Mouse (Mus musculus): ENCODE measurements around the gene Sdk1. TPM values are rescaled to one million over a fixed set of nuclear protein-coding genes. Genes with fewer than 3 reads are reported as not detected.

Gene Sdk1
- total and polyA plus RNA-seq, 3 experiments, result 0.04 to 0.87 TPM; not detected in 1

DNA sequence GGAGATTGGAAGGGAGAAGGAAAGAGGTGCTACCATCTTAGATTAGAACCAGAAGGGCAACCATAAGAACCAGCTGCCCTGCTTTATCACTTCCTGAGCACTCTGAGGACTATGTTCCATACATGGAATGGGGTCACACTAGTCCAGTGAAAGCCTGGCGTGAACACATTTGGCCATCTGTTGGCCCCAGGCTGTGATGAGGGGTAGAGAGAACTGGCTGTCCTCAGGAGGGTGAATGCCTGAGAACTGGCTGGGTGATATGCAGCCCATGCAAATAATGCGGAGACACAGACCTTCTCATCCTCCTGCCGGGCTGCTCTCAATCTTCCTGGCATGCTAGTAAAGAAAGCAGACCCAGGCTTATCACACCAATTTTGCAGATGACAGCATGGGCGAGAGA lies 384.1 kb downstream of the Sdk1 start:
- H3K9me3 ChIP-seq (replicated peaks; ENCODE audit: low read length), result no peaks in the 10 kb centered on the region
- H3K9ac ChIP-seq (ENCODE audit: insufficient read depth, low read depth), result no peak overlapping the region
- no peak overlapping the region for H3K4me2 ChIP-seq (ENCODE audit: insufficient read depth, low read depth, poor library complexity, severe bottlenecking)
- no peak overlapping the region for H3K27ac ChIP-seq (ENCODE audit: insufficient read depth, low read depth)
- H3K4me3 ChIP-seq (replicated peaks in 1 of 3; ENCODE audit: low read depth in 2 of 3, low read length in 2 of 3, poor library complexity in 1 of 3), result no peak overlapping the region
- DNase-seq (ENCODE audit: extremely low read depth), result no peak
- no peaks in the 10 kb centered on the region for H3K4me1 ChIP-seq (ENCODE audit: control insufficient read depth in 1 of 2, insufficient read depth in 2 of 2)
- TF ChIP-seq MEF2A (IDR thresholded peaks at IDR 0.05; ENCODE audit: borderline replicate concordance, low read depth, low read length) (no peak), SMC3 (IDR thresholded peaks at IDR 0.05; ENCODE audit: low read depth, low read length) (no peak), GABPA (IDR thresholded peaks at IDR 0.05; ENCODE audit: insufficient replicate concordance, low read depth, low read length) (no peak), TBP (conservative IDR thresholded peaks at IDR 0.05; ENCODE audit: low read depth, low read length) (no peak), MAX (IDR thresholded peaks at IDR 0.05; ENCODE audit: low read length) (no peak), ETS1 (conservative IDR thresholded peaks at IDR 0.05; ENCODE audit: low read depth, low read length) (no peak), ZKSCAN1 (IDR thresholded peaks at IDR 0.05; ENCODE audit: borderline replicate concordance, low read depth, low read length) (no peak), TCF12 (IDR thresholded peaks at IDR 0.05; ENCODE audit: low read depth, low read length) (no peak), ZC3H11A (IDR thresholded peaks at IDR 0.05; ENCODE audit: low read depth, low read length) (no peak), MAZ (IDR thresholded peaks at IDR 0.05; ENCODE audit: low read depth, low read length) (no peak), CHD2 (IDR thresholded peaks at IDR 0.05; ENCODE audit: low read length) (no peak), USF1 (IDR thresholded peaks at IDR 0.05; ENCODE audit: low read depth, low read length) (no peak)
- H3K36me3 ChIP-seq (replicated peaks in 1 of 2; ENCODE audit: control insufficient read depth in 1 of 2, insufficient read depth in 1 of 2, low read length in 1 of 2), result no peaks in the 10 kb centered on the region
- no peaks in the 10 kb centered on the region for H3K79me2 ChIP-seq (replicated peaks; ENCODE audit: control insufficient read depth, extremely low read depth, insufficient read depth, poor library complexity, severe bottlenecking)
- H3K27me3 ChIP-seq (replicated peaks), result no peaks in the 10 kb centered on the region
- dilution Hi-C loops (cut with MboI; ENCODE audit: extremely low pct_ligation_motif_present, extremely low pct_unique_long_range_greater_than_20kb, low sequenced_read_pairs) (no loop called here), in situ Hi-C loops (cut with MboI; ENCODE audit: low pct_ligation_motif_present, low pct_unique_long_range_greater_than_20kb, low sequenced_read_pairs) (no loop called here)

DNA sequence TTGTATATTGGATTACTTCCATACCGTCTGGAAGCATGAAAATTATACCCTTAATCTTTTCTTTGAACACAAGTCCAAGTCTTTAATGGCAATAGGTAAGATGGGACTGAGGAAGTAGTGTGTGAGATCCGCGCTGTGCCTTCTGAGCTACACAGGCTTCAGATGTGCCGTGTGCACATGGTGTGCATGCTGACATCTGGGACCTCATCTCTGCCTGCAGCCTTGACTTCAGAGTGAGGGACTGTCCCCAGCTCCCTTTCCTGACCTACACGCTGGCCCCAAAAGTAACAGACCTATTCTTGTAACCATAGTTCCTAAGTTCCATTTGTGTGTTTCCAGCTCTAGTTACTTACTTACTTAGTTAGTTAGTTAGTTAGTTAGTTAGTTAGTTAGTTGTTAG lies 390.4 kb downstream of the Sdk1 start:
- H3K36me3 ChIP-seq (replicated peaks in 1 of 2; ENCODE audit: control insufficient read depth in 1 of 2, insufficient read depth in 1 of 2, low read length in 1 of 2), result no peaks in the 10 kb centered on the region
- H3K9me3 ChIP-seq (replicated peaks; ENCODE audit: low read length), result no peaks in the 10 kb centered on the region
- in situ Hi-C loops (cut with MboI; ENCODE audit: low pct_ligation_motif_present, low pct_unique_long_range_greater_than_20kb, low sequenced_read_pairs), result no loop called here
- TF ChIP-seq ZKSCAN1 (IDR thresholded peaks at IDR 0.05; ENCODE audit: borderline replicate concordance, low read depth, low read length), result no peak
- TF ChIP-seq RAD21 (IDR thresholded peaks at IDR 0.05; ENCODE audit: low read depth, low read length), result no peak
- DNase-seq (ENCODE audit: extremely low read depth), result peak; percentile 63
- no peak overlapping the region for H3K9ac ChIP-seq (ENCODE audit: insufficient read depth, low read depth)
- H3K4me3 ChIP-seq (replicated peaks in 1 of 3; ENCODE audit: low read depth in 2 of 3, low read length in 2 of 3, poor library complexity in 1 of 3), result no peak overlapping the region
- peaks cover 0 to 21% of the 10 kb centered on the region in 2 experiments; a peak in 2 of 4 replicates for H3K4me1 ChIP-seq (ENCODE audit: control insufficient read depth in 1 of 2, insufficient read depth in 2 of 2)
- H3K27ac ChIP-seq (ENCODE audit: insufficient read depth, low read depth), result no peak overlapping the region
- H3K27me3 ChIP-seq (replicated peaks), result no peaks in the 10 kb centered on the region
- no peaks in the 10 kb centered on the region for H3K79me2 ChIP-seq (replicated peaks; ENCODE audit: control insufficient read depth, extremely low read depth, insufficient read depth, poor library complexity, severe bottlenecking)
- H3K4me2 ChIP-seq (ENCODE audit: insufficient read depth, low read depth, poor library complexity, severe bottlenecking), result no peak overlapping the region
- dilution Hi-C loops (cut with MboI; ENCODE audit: extremely low pct_ligation_motif_present, extremely low pct_unique_long_range_greater_than_20kb, low sequenced_read_pairs), result no loop called here

DNA sequence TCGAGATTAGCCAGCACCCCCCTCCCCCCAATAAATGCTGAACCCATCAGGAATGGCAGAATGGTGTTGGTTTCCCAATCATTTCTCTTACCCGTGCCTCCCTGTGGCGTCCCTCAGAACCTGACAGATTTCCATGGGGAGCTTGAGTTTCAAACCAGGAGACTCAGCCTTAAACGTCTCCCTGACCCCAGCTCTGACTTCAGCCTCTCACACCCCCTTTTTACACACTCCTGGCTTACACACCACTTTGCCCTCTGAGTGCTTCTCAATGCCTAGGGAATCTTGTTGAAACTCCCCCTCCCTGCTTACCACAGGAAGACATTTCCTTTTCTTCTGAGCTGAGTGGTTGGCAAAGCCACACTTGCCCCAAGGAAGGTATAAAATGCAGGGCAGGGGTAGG lies 392.0 kb downstream of the Sdk1 start:
- TF ChIP-seq TCF12 (IDR thresholded peaks at IDR 0.05; ENCODE audit: low read depth, low read length), result no peak
- no peak for TF ChIP-seq MAZ (IDR thresholded peaks at IDR 0.05; ENCODE audit: low read depth, low read length)
- no peak for TF ChIP-seq USF2 (conservative IDR thresholded peaks at IDR 0.05; ENCODE audit: low read depth, low read length)
- no peak for TF ChIP-seq ETS1 (conservative IDR thresholded peaks at IDR 0.05; ENCODE audit: low read depth, low read length)
- no peak for TF ChIP-seq E2F4 (IDR thresholded peaks at IDR 0.05; ENCODE audit: insufficient replicate concordance, low read depth, low read length)
- TF ChIP-seq SMC3 (IDR thresholded peaks at IDR 0.05; ENCODE audit: low read depth, low read length), result no peak
- no peak for TF ChIP-seq USF1 (IDR thresholded peaks at IDR 0.05; ENCODE audit: low read depth, low read length)
- TF ChIP-seq HCFC1 (IDR thresholded peaks at IDR 0.05; ENCODE audit: low read depth, low read length), result no peak
- TF ChIP-seq BHLHE40 (IDR thresholded peaks at IDR 0.05; ENCODE audit: low read depth, low read length), result no peak
- TF ChIP-seq MEF2A (IDR thresholded peaks at IDR 0.05; ENCODE audit: borderline replicate concordance, low read depth, low read length), result no peak
- no peak for TF ChIP-seq POLR2A (IDR thresholded peaks at IDR 0.05; ENCODE audit: low read depth, low read length)
- in situ Hi-C loops (cut with MboI; ENCODE audit: low pct_ligation_motif_present, low pct_unique_long_range_greater_than_20kb, low sequenced_read_pairs) (no loop called here), dilution Hi-C loops (cut with MboI; ENCODE audit: extremely low pct_ligation_motif_present, extremely low pct_unique_long_range_greater_than_20kb, low sequenced_read_pairs) (no loop called here)
- Histone ChIP-seq H3K4me2 (ENCODE audit: insufficient read depth, low read depth, poor library complexity, severe bottlenecking) (no peak overlapping the region), H3K27ac (ENCODE audit: insufficient read depth, low read depth) (no peak overlapping the region), H3K4me3 (replicated peaks in 1 of 3; ENCODE audit: low read depth in 2 of 3, low read length in 2 of 3, poor library complexity in 1 of 3) (no peak overlapping the region), H3K27me3 (replicated peaks) (no peaks in the 10 kb centered on the region), H3K4me1 (ENCODE audit: control insufficient read depth in 1 of 2, insufficient read depth in 2 of 2) (peaks cover 0 to 21% of the 10 kb centered on the region in 2 experiments; a peak in 2 of 4 replicates), H3K79me2 (replicated peaks; ENCODE audit: control insufficient read depth, extremely low read depth, insufficient read depth, poor library complexity, severe bottlenecking) (no peaks in the 10 kb centered on the region), H3K36me3 (replicated peaks in 1 of 2; ENCODE audit: control insufficient read depth in 1 of 2, insufficient read depth in 1 of 2, low read length in 1 of 2) (no peaks in the 10 kb centered on the region), H3K9me3 (replicated peaks; ENCODE audit: low read length) (no peaks in the 10 kb centered on the region), H3K9ac (ENCODE audit: insufficient read depth, low read depth) (no peak overlapping the region)
- no peak for DNase-seq (ENCODE audit: extremely low read depth)

Measured in CH12.LX (cell line).